In genomic region chr5:114797253-114797652, GRCm38 (mm10) we compare ENCODE assay signal across 25 mouse cellular contexts. TPM values are rescaled to one million over a fixed set of nuclear protein-coding genes. Genes with fewer than 3 reads are reported as not detected.
DNase-seq lines count a peak whose midpoint lies in the region; ATAC-seq lines count a peak whose summit lies in the region.
"Had no signal": no experiment of that assay in that cellular context is flagged by ENCODE, and none has a peak within 500 bp of the region (broad histone marks: within the 10 kb centered on the region; RNA-seq: fewer than 3 reads in every experiment).

No protein-coding gene starts in this region.

- WGBS in heart, embryonic 12.5 days, result 85% methylated on average over 8 of the region's 8 CpGs
- WGBS in limb, embryonic 12.5 days, result 88% methylated on average over 8 of the region's 8 CpGs
- 87% methylated on average over 8 of the region's 8 CpGs for WGBS in limb, embryonic 10.5 days
- WGBS in embryonic facial prominence, embryonic 14.5 days, result 88% methylated on average over 8 of the region's 8 CpGs
- 92% methylated on average over 8 of the region's 8 CpGs for WGBS in kidney, embryonic 14.5 days

- H3K4me1 ChIP-seq in heart, embryonic 12.5 days (replicated peaks), result peaks cover 25% of the 10 kb centered on the region
- H3K4me1 ChIP-seq in limb, embryonic 12.5 days (replicated peaks), result peaks cover 11% of the 10 kb centered on the region
- peaks cover 22% of the 10 kb centered on the region for H3K4me1 ChIP-seq in limb, embryonic 10.5 days
- H3K4me1 ChIP-seq in embryonic facial prominence, embryonic 14.5 days (ENCODE audit: control insufficient read depth, insufficient read depth, low read length), result peaks cover 9% of the 10 kb centered on the region
- peaks cover 8% of the 10 kb centered on the region; the same call in 1 of the 2 replicates for H3K4me1 ChIP-seq in kidney, embryonic 14.5 days (ENCODE audit: control insufficient read depth, insufficient read depth, low read length)

- intact Hi-C loops in heart, postnatal 25 days (cut with DNase I), result no loop called here

- no peak overlapping the region for H3K27ac ChIP-seq in heart, embryonic 12.5 days (ENCODE audit: poor library complexity, severe bottlenecking)
- H3K27ac ChIP-seq in limb, embryonic 12.5 days, result no peak overlapping the region
- H3K27ac ChIP-seq in limb, embryonic 10.5 days, result no peak overlapping the region
- no peak overlapping the region for H3K27ac ChIP-seq in embryonic facial prominence, embryonic 14.5 days (replicated peaks; ENCODE audit: low read depth, low read length)
- H3K27ac ChIP-seq in kidney, embryonic 14.5 days (ENCODE audit: low read depth, low read length), result no peak overlapping the region
- H3K27ac ChIP-seq: heart, embryonic 10.5 days; limb, embryonic 15.5 days had no signal

- no peaks in the 10 kb centered on the region for H3K27me3 ChIP-seq in heart, embryonic 12.5 days (replicated peaks)
- H3K27me3 ChIP-seq in limb, embryonic 12.5 days, result peaks cover 10% of the 10 kb centered on the region; the same call in 1 of the 2 replicates
- peaks cover 6% of the 10 kb centered on the region; the same call in 1 of the 2 replicates for H3K27me3 ChIP-seq in limb, embryonic 10.5 days (ENCODE audit: low read depth, poor library complexity, severe bottlenecking)
- H3K27me3 ChIP-seq in embryonic facial prominence, embryonic 14.5 days (replicated peaks; ENCODE audit: control insufficient read depth, insufficient read depth, low read length), result no peaks in the 10 kb centered on the region
- H3K27me3 ChIP-seq in kidney, embryonic 14.5 days (ENCODE audit: control insufficient read depth, insufficient read depth, low read length), result no peaks in the 10 kb centered on the region
- H3K27me3 ChIP-seq: limb, embryonic 15.5 days; megakaryocyte, embryonic 14.5 days had no signal

- H3K9ac ChIP-seq in heart, embryonic 12.5 days, result no peak overlapping the region
- H3K9ac ChIP-seq in limb, embryonic 12.5 days (replicated peaks), result no peak overlapping the region
- no peak overlapping the region for H3K9ac ChIP-seq in embryonic facial prominence, embryonic 14.5 days (ENCODE audit: low read depth, low read length)
- no peak overlapping the region for H3K9ac ChIP-seq in kidney, embryonic 14.5 days (ENCODE audit: low read depth, low read length)
- H3K9ac ChIP-seq: limb, embryonic 15.5 days; liver, postnatal 0 days had no signal

- no peak for DNase-seq in heart, postnatal 25 days (ENCODE audit: low spot score)
- DNase-seq in limb, embryonic 10.5 days (ENCODE audit: low spot score), result no peak
- DNase-seq in 3T3-L1 (ENCODE audit: low read depth, low spot score), result peak; percentile 69
- DNase-seq in embryonic facial prominence, embryonic 14.5 days (ENCODE audit: low spot score), result no peak
- DNase-seq: B cell, adult 2 months; gastrocnemius, postnatal 36 days; heart, postnatal 10 days; kidney, adult 8-10 months; kidney, postnatal 36 days; lung, postnatal 14 days; spleen, adult 18-20 months; thymus, postnatal 36 days had no signal

- H3K36me3 ChIP-seq in heart, embryonic 12.5 days, result peaks cover 63% of the 10 kb centered on the region
- peaks cover 77% of the 10 kb centered on the region for H3K36me3 ChIP-seq in limb, embryonic 12.5 days
- H3K36me3 ChIP-seq in limb, embryonic 10.5 days, result peaks cover 74% of the 10 kb centered on the region
- peaks cover 63% of the 10 kb centered on the region for H3K36me3 ChIP-seq in embryonic facial prominence, embryonic 14.5 days (ENCODE audit: control insufficient read depth, insufficient read depth, low read length)
- peaks cover 53% of the 10 kb centered on the region for H3K36me3 ChIP-seq in kidney, embryonic 14.5 days (ENCODE audit: control insufficient read depth, insufficient read depth, low read length)

- H3K9me3 ChIP-seq in heart, embryonic 12.5 days (replicated peaks), result no peaks in the 10 kb centered on the region
- no peaks in the 10 kb centered on the region for H3K9me3 ChIP-seq in limb, embryonic 12.5 days
- H3K9me3 ChIP-seq in limb, embryonic 10.5 days (replicated peaks), result no peaks in the 10 kb centered on the region
- no peaks in the 10 kb centered on the region for H3K9me3 ChIP-seq in embryonic facial prominence, embryonic 14.5 days (ENCODE audit: control insufficient read depth, low read length)
- H3K9me3 ChIP-seq in kidney, embryonic 14.5 days (ENCODE audit: control insufficient read depth, low read length), result no peaks in the 10 kb centered on the region
- H3K9me3 ChIP-seq: heart, embryonic 10.5 days; limb, embryonic 15.5 days; megakaryocyte, embryonic 14.5 days had no signal

- ATAC-seq in heart, embryonic 12.5 days (ENCODE audit: insufficient number of reproducible peaks, low FRiP score), result no peak
- no peak for ATAC-seq in limb, embryonic 12.5 days (ENCODE audit: insufficient number of reproducible peaks, insufficient read depth, low FRiP score, low TSS enrichment, low read depth)
- ATAC-seq in embryonic facial prominence, embryonic 14.5 days (ENCODE audit: low read depth), result no peak
- no peak for ATAC-seq in kidney, embryonic 14.5 days (ENCODE audit: low FRiP score, low TSS enrichment)

- H3K4me2 ChIP-seq in heart, embryonic 12.5 days, result peak overlapping the region; percentile 69; the same call in 1 of the 2 replicates
- H3K4me2 ChIP-seq in limb, embryonic 12.5 days, result 0 out of 2 replicates have a peak overlapping the region, but pooled peaks have one; percentile 67
- peak overlapping the region; percentile 68 for H3K4me2 ChIP-seq in embryonic facial prominence, embryonic 14.5 days (ENCODE audit: low read depth, low read length)
- H3K4me2 ChIP-seq in kidney, embryonic 14.5 days (replicated peaks; ENCODE audit: low read depth, low read length), result no peak overlapping the region

- no peak overlapping the region for H3K4me3 ChIP-seq in heart, embryonic 12.5 days
- H3K4me3 ChIP-seq in limb, embryonic 12.5 days (replicated peaks), result peak overlapping the region; percentile 36; the same call in 1 of the 2 replicates
- no peak overlapping the region for H3K4me3 ChIP-seq in limb, embryonic 10.5 days
- no peak overlapping the region for H3K4me3 ChIP-seq in embryonic facial prominence, embryonic 14.5 days (ENCODE audit: low read depth, low read length)
- no peak overlapping the region for H3K4me3 ChIP-seq in kidney, embryonic 14.5 days (ENCODE audit: low read length)
- H3K4me3 ChIP-seq: megakaryocyte, embryonic 14.5 days had no signal

RNA-seq across cellular contexts. Expression of gene Git2, which starts 21.9 kb away (rescaled TPM):
- 33.6 and 36.4 TPM in 2 replicates for polyA plus RNA-seq in heart, embryonic 12.5 days (2016; fragmentation: Nextera tagmentation; extraction: Ambion mirVana)
- 10 to 100 TPM; 29.1 to 37.9 TPM for total RNA-seq in heart, postnatal 25 days (2021)
- polyA plus RNA-seq in limb, embryonic 12.5 days (2016; fragmentation: Nextera tagmentation; extraction: Ambion mirVana), result 46.8 and 48.8 TPM in 2 replicates
- polyA plus RNA-seq in limb, embryonic 10.5 days (2016; fragmentation: Nextera tagmentation; extraction: Ambion mirVana), result 36.1 and 44.8 TPM in 2 replicates
- 40.1 and 42.0 TPM in 2 replicates for polyA plus RNA-seq in embryonic facial prominence, embryonic 14.5 days (2014; fragmentation: Nextera tagmentation; extraction: Ambion mirVana)
- 32.8 and 41.7 TPM in 2 replicates for polyA plus RNA-seq in kidney, embryonic 14.5 days (2014; fragmentation: Nextera tagmentation; extraction: Ambion mirVana)

RNA-seq across cellular contexts. Expression of gene Ankrd13a, which starts 22.8 kb away (rescaled TPM):
- polyA plus RNA-seq in heart, embryonic 12.5 days (2016; fragmentation: Nextera tagmentation; extraction: Ambion mirVana), result 45.2 and 45.6 TPM in 2 replicates
- total RNA-seq in heart, postnatal 25 days (2021), result 10 to 100 TPM; 31.3 to 35.2 TPM
- polyA plus RNA-seq in limb, embryonic 12.5 days (2016; fragmentation: Nextera tagmentation; extraction: Ambion mirVana), result 52.9 and 58.5 TPM in 2 replicates
- 43.1 and 44.0 TPM in 2 replicates for polyA plus RNA-seq in limb, embryonic 10.5 days (2016; fragmentation: Nextera tagmentation; extraction: Ambion mirVana)
- 61.4 and 65.4 TPM in 2 replicates for polyA plus RNA-seq in embryonic facial prominence, embryonic 14.5 days (2014; fragmentation: Nextera tagmentation; extraction: Ambion mirVana)
- 37.0 and 67.9 TPM in 2 replicates for polyA plus RNA-seq in kidney, embryonic 14.5 days (2014; fragmentation: Nextera tagmentation; extraction: Ambion mirVana)

RNA-seq across cellular contexts. Expression of gene 1500011B03Rik, which starts 26.0 kb away (rescaled TPM):
- 53.2 and 57.5 TPM in 2 replicates for polyA plus RNA-seq in heart, embryonic 12.5 days (2016; fragmentation: Nextera tagmentation; extraction: Ambion mirVana)
- 1 to 10 TPM; 5.1 to 5.7 TPM for total RNA-seq in heart, postnatal 25 days (2021)
- 95.7 and 99.3 TPM in 2 replicates for polyA plus RNA-seq in limb, embryonic 12.5 days (2016; fragmentation: Nextera tagmentation; extraction: Ambion mirVana)
- 92.0 and 92.4 TPM in 2 replicates for polyA plus RNA-seq in limb, embryonic 10.5 days (2016; fragmentation: Nextera tagmentation; extraction: Ambion mirVana)
- polyA plus RNA-seq in embryonic facial prominence, embryonic 14.5 days (2014; fragmentation: Nextera tagmentation; extraction: Ambion mirVana), result 97.9 and 99.8 TPM in 2 replicates
- 128 and 143 TPM in 2 replicates for polyA plus RNA-seq in kidney, embryonic 14.5 days (2014; fragmentation: Nextera tagmentation; extraction: Ambion mirVana)

RNA-seq across cellular contexts. Expression of gene 4930519G04Rik, which starts 56.2 kb away (rescaled TPM):
- polyA plus RNA-seq in heart, embryonic 12.5 days (2016; fragmentation: Nextera tagmentation; extraction: Ambion mirVana), result not detected in 2 replicates
- not detected for total RNA-seq in heart, postnatal 25 days (2021)
- not detected in 2 replicates for polyA plus RNA-seq in limb, embryonic 12.5 days (2016; fragmentation: Nextera tagmentation; extraction: Ambion mirVana)
- polyA plus RNA-seq in limb, embryonic 10.5 days (2016; fragmentation: Nextera tagmentation; extraction: Ambion mirVana), result not detected in 2 replicates
- polyA plus RNA-seq in embryonic facial prominence, embryonic 14.5 days (2014; fragmentation: Nextera tagmentation; extraction: Ambion mirVana), result not detected in 2 replicates
- polyA plus RNA-seq in kidney, embryonic 14.5 days (2014; fragmentation: Nextera tagmentation; extraction: Ambion mirVana), result not detected in 2 replicates
- total RNA-seq: adrenal gland, adult 18-20 months; adrenal gland, postnatal 4 days; gastrocnemius, postnatal 36 days; heart, postnatal 10 days; layer of hippocampus, postnatal 10 days had no signal
- polyA plus RNA-seq: cerebellum, adult 2 months; forebrain, embryonic 14.5 days; heart, embryonic 10.5 days; limb, embryonic 15.5 days; liver, postnatal 0 days; stomach, embryonic 14.5 days had no signal
